Mouse (Mus musculus) c-Kit-positive CD71-negative TER-119-negative erythroid progenitor cells, embryonic 14.5 days (primary cell): ENCODE measurements around the gene Plekhb1.

Experiments used
- DNase-seq: peaks from one replicate; pipeline ENCODE4 v3.0.0-alpha.2; 2013; ENCODE audit warnings: low read depth

Gene Plekhb1

DNA sequence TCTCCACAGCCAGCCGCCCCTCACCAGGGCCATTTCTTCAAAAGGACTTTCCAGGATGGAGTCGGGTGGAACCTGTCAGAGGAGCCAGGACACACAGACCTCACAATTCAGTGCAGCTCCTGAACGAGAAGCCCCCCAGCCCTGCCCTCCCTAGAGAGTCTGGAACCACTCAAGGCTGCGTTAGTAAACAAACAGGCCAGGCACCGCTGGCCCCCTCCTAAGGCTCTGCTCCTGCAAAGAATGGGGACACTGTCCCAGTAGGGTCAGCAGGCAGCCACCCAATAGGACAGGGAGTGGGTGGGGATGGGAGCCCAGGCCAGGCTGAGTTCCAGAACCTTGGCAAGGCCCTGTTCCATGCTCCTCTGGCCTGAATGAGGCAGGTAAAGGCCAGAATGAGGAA, 5.5 kb downstream of the Plekhb1 start:
- no peak for DNase-seq

DNA sequence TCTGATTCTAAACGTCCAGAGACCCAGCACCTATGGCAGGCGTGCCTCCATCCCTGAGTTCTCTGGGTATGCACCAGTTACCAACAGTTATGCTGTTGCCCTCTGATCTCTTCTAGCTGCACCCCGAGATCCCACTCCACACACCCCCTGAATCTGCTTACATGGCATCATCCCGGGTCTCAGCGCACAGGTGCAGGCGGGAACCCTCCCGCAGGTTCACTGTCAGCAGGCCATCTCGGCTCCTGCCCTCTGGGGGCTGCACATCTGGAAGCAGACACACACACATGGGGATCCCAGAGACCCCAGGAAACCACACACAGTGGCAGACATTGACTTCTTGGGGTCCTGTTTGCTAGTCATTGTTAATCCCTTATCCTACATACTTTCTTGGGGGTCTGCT, 7.8 kb downstream of the Plekhb1 start:
- no peak for DNase-seq

DNA sequence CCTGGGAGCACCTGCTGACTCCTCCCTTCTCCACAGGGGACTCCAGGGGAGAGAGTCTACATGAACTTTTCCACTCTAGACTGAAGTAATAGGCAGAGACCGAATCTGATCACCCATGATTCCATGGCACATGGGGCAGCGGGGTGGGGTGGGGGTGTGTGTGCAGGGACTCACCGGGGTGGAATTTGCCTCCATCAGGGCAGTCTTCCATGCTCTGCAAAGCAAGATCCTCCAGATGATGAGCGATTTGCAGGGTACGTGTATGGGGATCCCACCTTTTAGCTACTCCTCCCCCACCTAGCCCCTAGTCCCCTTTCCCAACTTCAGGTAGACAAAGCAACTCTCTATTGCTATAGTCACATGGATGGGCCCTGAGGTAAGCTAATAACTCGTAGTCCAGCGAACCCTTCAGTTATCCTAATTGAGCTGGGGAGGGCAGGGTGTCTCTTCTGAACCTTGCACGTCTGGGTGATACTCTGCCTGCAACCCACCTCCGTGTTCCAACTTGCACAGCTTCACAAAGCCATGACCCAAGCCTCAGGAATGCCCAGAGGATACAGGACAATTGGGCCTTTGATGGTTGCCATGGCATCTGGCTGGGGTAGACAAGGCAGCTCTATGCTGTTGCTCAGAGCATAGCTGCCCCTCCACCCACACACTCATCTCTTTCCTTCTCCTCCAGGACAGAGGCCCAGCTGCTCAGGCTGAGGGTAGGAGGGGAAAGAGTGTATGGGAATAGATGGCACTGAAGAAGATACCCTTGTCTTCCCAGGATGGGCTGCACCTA, 8.5 kb downstream of the Plekhb1 start:
- DNase-seq: no peak

DNA sequence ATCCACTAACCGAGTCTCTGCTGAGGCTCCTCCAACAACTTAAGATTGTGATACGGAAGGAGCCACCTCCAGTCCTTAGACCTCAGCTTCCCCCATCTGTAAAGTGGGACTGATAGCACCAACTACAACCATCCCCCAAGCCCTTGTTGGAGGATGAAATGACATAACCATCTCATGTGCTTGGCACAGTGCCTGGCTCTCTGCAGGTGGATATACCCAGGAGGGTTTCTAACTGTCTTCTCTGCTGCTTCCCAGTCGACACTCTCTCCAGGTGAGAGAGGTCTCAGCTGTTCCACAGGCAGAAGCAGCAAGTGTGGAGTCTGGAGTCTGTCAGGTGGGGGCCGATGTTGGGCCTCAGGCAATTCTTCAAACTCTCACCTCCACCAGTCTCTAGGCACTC, 11.2 kb downstream of the Plekhb1 start:
- DNase-seq: no peak

DNA sequence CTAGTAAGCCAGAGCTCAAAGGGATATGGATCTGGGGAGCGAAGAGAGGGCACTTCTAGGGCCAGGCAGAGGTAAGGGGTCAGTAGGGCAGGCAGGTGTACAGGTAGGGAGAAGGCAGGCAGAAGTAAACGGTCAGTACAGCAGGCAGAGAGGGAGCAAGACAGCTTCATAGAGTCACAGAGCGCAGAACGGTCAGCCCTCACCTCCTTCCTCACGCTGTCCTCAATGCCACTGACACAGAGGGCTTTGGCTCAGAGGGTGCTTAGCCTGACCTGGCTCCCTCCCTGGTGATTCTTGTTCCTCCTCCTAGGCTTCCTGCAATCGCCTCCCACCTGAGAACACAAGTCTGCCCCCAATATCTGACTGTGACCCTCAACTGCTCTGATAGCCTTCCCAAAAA, 11.8 kb downstream of the Plekhb1 start:
- DNase-seq: no peak

DNA sequence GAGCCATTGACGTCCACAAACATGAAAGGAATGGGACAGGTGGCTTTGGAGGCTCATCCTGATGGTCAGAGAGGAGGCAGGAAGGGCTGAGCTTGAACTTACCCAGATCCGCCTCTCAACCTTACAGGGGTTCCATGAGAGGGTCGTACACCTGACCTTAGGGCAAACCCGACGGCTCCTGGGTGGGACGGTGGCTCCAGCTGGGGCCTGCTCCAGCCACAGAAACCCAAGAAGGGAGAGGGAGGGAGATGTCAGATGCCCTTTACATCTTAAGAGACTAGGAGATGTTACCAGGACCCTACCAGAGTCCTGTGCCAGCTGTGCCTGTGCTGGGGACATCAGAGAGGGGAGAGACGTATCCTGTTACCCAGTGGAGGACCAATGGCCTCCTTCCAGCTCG, 12.4 kb downstream of the Plekhb1 start:
- DNase-seq: no peak

DNA sequence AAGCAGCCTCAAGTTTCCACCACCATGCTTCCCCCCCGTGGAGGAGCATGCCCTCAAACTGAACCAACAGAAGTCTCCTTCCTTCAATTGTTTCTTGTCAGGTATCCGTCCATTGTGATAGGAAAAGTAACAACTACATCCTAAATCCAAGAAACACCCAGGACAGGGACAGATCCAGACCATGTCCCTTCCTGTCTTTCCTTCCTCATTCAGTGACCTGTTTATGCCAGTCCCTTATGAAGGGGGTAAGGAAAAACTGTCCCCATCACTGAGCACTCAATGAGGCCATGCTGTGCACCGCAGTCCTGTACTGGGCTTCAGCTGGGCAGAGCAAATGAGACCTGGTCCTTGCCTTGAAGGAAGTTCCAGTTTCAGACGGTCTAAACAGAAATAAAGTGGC, 13.1 kb downstream of the Plekhb1 start:
- DNase-seq: no peak

DNA sequence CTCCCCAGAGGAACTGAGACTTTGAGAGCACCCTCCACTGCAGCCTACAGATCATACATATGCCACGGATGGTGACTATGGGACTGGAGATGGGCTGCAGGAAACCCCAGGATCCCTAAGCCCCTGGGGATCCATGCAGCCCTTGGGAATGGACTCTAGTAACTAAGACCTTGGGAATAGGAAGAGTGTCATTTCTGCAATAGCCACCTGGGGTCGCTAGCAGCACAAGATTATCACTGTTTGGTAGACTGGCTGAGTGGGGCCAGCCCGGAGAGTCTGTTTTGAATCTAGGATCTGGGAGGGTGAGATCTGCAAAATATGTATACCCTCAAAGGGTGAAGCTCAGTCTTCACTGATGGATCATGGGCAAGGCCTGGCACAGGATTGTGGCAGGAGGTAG, 17.1 kb downstream of the Plekhb1 start:
- peak; percentile 58 for DNase-seq

DNA sequence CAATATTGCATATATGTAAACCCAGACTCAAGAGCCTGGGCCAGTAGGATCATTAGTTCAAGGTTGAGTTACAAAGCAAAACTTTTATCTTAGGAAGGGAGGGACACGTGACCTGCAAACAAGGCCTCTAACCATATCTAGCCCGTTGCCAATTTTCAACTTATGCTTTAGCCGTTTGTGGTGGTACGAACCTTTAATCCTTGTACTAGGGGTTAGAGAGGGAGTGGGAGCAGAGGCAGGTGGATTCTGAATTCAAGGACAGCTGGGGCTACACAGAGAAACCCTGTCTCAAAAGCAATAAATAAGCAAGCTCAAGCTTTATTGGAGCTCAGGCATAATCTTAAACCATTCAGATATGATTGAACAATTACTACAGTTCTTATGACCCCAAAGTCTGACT, 19.8 kb downstream of the Plekhb1 start:
- DNase-seq: no peak

DNA sequence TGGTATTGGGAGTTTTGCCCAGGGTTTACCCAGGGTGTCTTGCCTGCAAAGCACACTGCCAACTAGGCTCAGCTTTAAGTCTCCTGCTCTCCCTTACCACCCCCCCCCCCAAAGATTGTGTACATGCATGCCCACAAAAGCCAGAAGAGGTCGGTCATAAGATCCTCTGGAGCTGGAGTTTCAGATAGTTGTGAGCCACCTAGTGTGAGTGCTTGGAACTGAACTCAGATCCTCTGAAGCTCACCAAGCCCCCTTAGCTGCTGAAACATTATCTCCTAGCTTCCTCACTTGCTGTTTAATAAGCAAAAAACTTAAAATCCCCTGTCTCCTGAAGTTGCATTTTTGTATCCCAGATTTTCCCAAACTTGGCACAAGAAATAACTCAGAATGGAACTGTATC, 24.6 kb downstream of the Plekhb1 start:
- DNase-seq: peak; percentile 36

DNA sequence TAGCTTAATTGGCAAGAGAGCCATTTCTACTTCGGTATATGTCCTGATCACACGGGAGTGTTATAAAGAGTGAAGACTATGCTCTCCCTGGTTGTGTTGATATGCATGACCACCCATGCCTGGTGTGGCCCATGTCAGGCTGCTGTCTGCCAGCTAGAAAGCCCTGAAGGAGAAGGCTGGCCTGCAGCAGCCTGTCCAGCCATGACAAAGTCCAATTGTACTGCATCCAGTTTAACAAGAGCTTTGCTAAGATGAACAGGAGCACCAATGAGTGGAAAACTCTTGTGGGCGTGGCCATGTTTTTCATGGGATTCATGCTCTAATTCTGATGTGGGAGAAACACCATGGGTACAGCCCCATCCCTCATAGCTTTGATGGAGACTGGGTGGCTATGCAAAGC, 37.7 kb downstream of the Plekhb1 start:
- no peak for DNase-seq

DNA sequence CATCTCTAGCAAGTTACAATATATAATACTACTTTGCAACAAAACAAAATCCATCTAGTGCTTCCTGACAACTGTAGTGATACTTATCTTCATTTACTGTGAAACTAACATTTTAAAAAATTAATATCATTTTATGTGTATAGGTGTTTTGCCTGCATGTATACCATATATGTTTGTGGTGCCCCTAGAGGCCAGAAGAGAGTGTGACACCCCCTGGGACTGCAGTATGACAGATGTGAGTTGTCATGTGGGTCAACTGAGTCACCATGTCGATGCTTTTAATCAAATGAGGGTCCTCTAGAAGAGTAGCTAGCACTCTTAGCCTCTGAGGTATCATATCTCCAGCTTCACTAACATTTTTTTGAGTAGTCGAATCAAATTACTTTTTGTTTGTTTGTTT, 39.9 kb downstream of the Plekhb1 start:
- peak; percentile 37 for DNase-seq

DNA sequence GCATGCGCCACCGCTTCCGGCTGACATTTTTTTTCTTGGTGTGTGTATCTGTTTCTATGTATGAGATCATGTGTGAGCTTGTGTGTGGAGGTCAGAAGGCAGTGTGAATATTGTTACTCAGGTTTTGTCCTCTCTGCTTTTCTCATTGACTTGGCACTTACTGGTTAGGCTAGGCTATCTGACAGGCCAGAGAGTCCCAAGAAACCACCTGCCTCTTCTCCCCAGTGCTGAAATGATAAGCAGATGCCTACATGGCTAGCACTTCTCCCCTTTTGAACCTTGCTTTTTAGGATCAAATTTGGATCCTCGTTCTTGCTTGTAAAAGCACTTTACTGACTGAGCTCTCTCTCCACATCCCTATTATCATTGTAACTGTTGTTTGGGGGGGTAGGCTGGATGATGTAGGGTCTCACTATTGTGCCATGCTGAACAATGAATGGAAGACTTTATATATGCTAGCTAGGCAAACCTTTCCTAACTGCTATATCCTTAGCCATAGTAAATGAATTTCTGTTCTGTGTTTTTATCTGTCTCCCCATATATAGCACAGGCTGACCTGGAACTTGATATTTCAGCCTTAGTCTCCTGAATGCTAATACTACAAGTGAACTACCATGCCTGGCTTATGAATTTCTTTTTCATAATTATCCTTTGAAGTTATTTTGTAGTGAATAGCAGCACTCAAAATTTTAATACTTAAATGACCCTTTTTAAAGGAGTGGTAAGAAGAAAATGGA, 45.9 kb downstream of the Plekhb1 start:
- no peak for DNase-seq

DNA sequence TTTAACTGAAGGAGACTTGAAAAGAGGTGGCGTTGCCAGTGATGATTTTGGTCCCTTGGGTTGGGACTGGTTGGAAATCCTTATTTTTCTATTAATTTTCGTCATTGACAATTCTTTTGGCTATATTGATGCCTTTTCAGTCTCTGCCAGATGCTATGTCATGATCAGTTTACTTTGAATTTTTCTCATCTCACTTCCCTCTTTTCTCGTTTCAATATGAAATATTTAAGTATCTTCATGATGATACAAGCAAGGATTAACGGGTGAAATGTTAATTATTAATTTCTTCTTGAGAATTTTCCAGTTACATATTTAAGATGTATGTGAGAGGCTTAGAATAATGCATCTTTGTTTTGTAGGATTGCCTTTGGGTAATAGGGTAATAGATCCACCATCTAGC, 53.3 kb downstream of the Plekhb1 start:
- no peak for DNase-seq

DNA sequence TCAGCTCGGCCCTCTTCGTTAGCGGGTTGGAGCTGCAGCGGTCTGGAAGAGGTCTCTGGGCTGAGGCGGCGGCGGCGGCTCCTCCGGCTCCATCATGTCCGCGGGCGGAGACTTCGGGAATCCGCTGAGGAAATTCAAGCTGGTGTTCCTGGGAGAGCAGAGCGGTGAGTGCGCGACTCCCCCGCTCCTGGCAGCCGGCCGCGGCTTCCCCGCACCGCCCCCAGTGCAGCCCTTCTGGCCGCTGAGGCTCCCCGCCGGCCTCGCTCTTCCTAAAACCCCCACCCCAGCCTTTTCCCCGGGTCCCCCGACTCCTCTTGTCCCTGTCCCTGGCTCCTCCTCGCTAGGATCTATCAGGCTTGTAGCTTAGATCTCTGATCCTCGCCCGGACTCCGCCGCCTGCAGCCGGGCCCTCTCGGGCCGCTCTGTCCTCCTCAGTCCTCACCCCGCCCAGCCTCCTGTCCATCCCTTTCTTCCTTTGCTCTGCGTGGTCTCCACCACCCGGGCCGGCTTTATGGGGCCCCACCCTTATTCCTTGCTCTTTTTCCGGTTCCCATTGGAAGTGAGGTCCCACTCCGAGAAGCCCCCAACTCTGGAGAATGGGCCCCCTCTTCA, 54.0 kb downstream of the Plekhb1 start, which contains the start of gene Mrpl48:
Gene Mrpl48 (minus strand): TSS at position 172 of the 612 bp plus-strand sequence.
- no peak for DNase-seq

DNA sequence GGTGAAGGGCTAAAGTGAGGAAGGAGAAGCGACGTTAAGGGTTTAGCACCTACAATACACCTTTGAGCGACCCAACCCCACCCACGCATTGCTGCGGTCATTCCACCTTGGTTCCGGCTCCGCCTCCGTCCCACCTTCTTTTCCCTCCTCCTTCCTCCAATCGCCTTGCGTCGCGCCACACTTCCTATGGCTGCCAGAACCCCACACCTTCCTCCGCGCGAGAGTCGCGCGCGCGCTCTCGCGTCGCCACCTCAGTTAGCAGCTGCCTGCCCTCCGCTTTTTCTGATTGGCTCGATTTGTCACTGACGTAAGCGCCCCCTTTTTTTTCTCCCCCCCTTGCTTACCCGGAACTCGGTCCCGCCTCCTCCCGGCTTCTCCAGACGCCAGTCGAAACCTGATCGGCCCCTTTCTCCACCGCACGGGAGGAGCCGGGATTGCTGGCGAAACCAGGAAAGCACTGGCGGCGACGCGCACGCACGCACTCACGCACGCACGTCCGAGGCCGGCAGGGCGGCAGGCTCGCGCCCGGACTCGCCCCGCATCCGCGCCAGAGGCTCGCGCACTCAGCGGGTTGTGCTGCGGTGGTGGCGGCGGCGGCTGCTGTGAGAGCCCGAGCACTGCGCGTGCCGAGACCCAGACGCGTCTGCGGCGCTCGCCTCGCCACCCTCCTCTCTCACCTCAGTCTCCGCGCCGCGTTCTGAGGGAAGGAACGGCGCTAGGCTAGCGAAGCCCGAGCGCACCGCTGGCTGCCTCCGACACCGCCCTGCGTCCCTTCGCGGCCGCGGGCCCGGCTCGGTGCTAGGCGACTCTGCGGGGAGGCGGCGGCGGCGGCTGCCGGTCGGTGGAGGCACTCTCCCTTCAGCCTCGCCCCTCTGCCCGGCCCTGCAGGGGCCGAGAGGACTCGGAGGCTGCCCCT, 54.7 kb downstream of the Plekhb1 start, which contains the start of gene Rab6a:
Gene Rab6a (plus strand): TSS at position 197 of the 916 bp plus-strand sequence.
- DNase-seq: peak; percentile 93

DNA sequence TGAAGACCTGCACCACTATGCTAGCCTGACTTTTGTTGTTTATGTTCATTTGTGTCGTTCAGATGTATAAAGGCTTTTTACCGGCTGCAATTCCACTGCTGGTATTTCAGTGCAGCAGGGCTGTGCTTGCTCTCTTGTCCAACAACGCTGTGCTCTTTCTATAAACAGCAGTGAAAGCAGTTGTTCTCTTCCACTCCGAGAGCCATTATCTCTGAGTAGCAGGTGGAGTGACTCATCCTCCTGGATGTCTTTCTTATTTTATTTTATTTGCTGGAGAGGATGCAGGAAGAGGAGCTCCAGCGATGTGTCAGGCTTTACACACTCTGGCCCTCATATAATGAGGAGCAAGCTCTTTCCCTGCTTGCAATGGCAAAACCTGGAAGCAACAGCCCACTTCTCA, 62.0 kb downstream of the Plekhb1 start:
- DNase-seq: no peak

DNA sequence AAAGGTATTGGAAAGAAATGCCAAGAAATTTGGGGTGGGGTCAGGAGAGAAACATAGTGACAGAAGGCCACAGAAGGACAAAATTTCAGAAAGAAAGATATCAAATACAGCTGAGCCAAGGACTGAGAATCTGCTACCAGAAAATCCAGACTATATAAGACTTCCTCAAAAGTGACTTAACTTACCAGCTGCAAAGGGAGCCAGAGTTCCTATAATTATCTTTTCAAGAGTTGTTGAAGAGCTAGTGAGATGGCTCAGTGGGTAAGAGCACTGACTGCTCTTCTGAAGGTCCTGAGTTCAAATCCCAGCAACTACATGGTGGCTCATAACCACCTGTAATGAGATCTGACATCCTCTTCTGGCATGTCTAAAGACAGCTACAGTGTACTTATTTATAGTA, 68.9 kb downstream of the Plekhb1 start:
- no peak for DNase-seq
